Mouse (Mus musculus) limb, embryonic 14.5 days (tissue): Measurements from ENCODE around the gene Clcn6. TPM values are rescaled to one million over a fixed set of nuclear protein-coding genes. Genes with fewer than 3 reads are reported as not detected.

Experiments
- ATAC-seq: fragments of 200-750 bp; cut with Nextera tagmentation; 2 replicates; pipeline ENCODE4 v1.8.0; 2017; ENCODE audit warnings: low read depth, moderate number of reproducible peaks, moderate TSS enrichment; ENCODE audit not compliant: low FRiP score
- DNase-seq: peaks from one replicate; pipeline ENCODE4 v3.0.0-alpha.2; 2015; ENCODE audit warnings: low spot score
- H3K27ac ChIP-seq: fragments of 300-500 bp; sonication (generic); replicated peaks from 2 replicates; pipeline ENCODE4 v1.5.1; 2014; ENCODE audit warnings: low read depth, mild to moderate bottlenecking, low read length, moderate library complexity, mixed read lengths
- H3K27me3 ChIP-seq: fragments of 300-500 bp; sonication (generic); 2 replicates; pipeline ENCODE4 v1.6.1; 2014; ENCODE audit warnings: low read length, mixed read lengths; ENCODE audit not compliant: control insufficient read depth, insufficient read depth
- H3K36me3 ChIP-seq: fragments of 300-500 bp; sonication (generic); 2 replicates; pipeline ENCODE4 v1.6.1; 2014; ENCODE audit warnings: mild to moderate bottlenecking, low read length, moderate library complexity, mixed read lengths; ENCODE audit not compliant: control insufficient read depth, insufficient read depth
- H3K4me1 ChIP-seq: fragments of 300-500 bp; sonication (generic); 2 replicates; pipeline ENCODE4 v1.6.1; 2014; ENCODE audit warnings: antibody characterized with exemption, low read length, mixed read lengths; ENCODE audit not compliant: control insufficient read depth, insufficient read depth
- H3K4me2 ChIP-seq: fragments of 300-500 bp; sonication (generic); replicated peaks from 2 replicates; pipeline ENCODE4 v1.6.1; 2014; ENCODE audit warnings: low read depth, mild to moderate bottlenecking, low read length, moderate library complexity; ENCODE audit not compliant: severe bottlenecking
- H3K4me3 ChIP-seq: fragments of 300-500 bp; sonication (generic); replicated peaks from 2 replicates; pipeline ENCODE4 v1.5.1; 2014; ENCODE audit warnings: low read length
- H3K9ac ChIP-seq: fragments of 300-500 bp; sonication (generic); 2 replicates; pipeline ENCODE4 v1.6.1; 2014; ENCODE audit warnings: mild to moderate bottlenecking, low read depth, low read length, moderate library complexity; ENCODE audit not compliant: severe bottlenecking
- H3K9me3 ChIP-seq: fragments of 300-500 bp; sonication (generic); 2 replicates; pipeline ENCODE4 v1.6.1; 2016; ENCODE audit warnings: low read length; ENCODE audit not compliant: control insufficient read depth
- POLR2A ChIP-seq: fragments of 200-500 bp; IDR thresholded peaks from 2 replicates; pipeline ENCODE4 v1.8.0; 2012; ENCODE audit warnings: inconsistent platforms, mild to moderate bottlenecking, moderate library complexity, borderline replicate concordance; ENCODE audit not compliant: insufficient read depth, insufficient read length; ENCODE audit errors: extremely low read depth
- WGBS: fragments of 180-500 bp; shearing (Covaris S2); extraction: QIAGEN DNeasy Blood & Tissue Kit; methylation state at CpG from one replicate; pipeline ENCODE4 v1.1.7; 2014; 5-methylcytosine and 5-hydroxymethylcytosine counted together
- polyA plus RNA-seq, 2 experiments: library from polyadenylated mRNA; depleted of rRNA in 1 of 2; stranded (reverse) in 1 of 2; unstranded in 1 of 2; fragments of >200 nt; fragmentation: Nextera tagmentation in 1 of 2; extraction: Ambion mirVana in 1 of 2; gene quantifications; 2 replicates each; pipeline versions ENCODE4 v1.2.1 to v1.2.3; 2012 to 2014

Clcn6 gene
- polyA plus RNA-seq, 2 experiments = 6.9 to 22.5 TPM

GRCm38 (mm10) chr4:148035440-148035839 lies 3.2 kb downstream of the Clcn6 start:
- Histone ChIP-seq H3K36me3 (peaks cover 39% of the 10 kb centered on the region), H3K4me2 (no peak overlapping the region), H3K27ac (no peak overlapping the region), H3K9me3 (no peaks in the 10 kb centered on the region), H3K4me1 (peaks cover 20% of the 10 kb centered on the region), H3K9ac (no peak overlapping the region), H3K27me3 (no peaks in the 10 kb centered on the region), H3K4me3 (no peak overlapping the region)
- no peak for DNase-seq
- no peak for TF ChIP-seq POLR2A
- 94% methylated on average over 3 of the region's 3 CpGs for WGBS
- ATAC-seq = no peak

- Histone ChIP-seq H3K4me2 (no peak overlapping the region), H3K4me1 (peaks cover 7% of the 10 kb centered on the region), H3K9ac (no peak overlapping the region), H3K27ac (no peak overlapping the region), H3K27me3 (no peaks in the 10 kb centered on the region), H3K36me3 (peaks cover 46% of the 10 kb centered on the region), H3K9me3 (no peaks in the 10 kb centered on the region), H3K4me3 (no peak overlapping the region)
- ATAC-seq (no peak), DNase-seq (no peak)
- WGBS = 84% methylated on average over 7 of the region's 7 CpGs
- no peak for TF ChIP-seq POLR2A
These were observed 4.7 kb downstream of the Clcn6 start for GRCm38 (mm10) chr4:148033858-148034410.

GRCm38 (mm10) chr4:148030506-148030905 lies 8.1 kb downstream of the Clcn6 start:
- H3K27me3 ChIP-seq = no peaks in the 10 kb centered on the region
- 88% methylated on average over 5 of the region's 5 CpGs for WGBS
- H3K36me3 ChIP-seq = peaks cover 62% of the 10 kb centered on the region
- DNase-seq (no peak), ATAC-seq (no peak)
- H3K9ac ChIP-seq = no peak overlapping the region
- no peaks in the 10 kb centered on the region for H3K9me3 ChIP-seq
- H3K27ac ChIP-seq = no peak overlapping the region
- H3K4me2 ChIP-seq = no peak overlapping the region
- no peak for TF ChIP-seq POLR2A
- no peaks in the 10 kb centered on the region for H3K4me1 ChIP-seq
- H3K4me3 ChIP-seq = no peak overlapping the region

GRCm38 (mm10) chr4:148029297-148029696 lies 9.3 kb downstream of the Clcn6 start:
- H3K36me3 ChIP-seq = peaks cover 62% of the 10 kb centered on the region

GRCm38 (mm10) chr4:148024003-148024402 lies 14.6 kb downstream of the Clcn6 start:
- Histone ChIP-seq H3K4me2 (no peak overlapping the region), H3K9me3 (no peaks in the 10 kb centered on the region), H3K27me3 (no peaks in the 10 kb centered on the region), H3K4me1 (no peaks in the 10 kb centered on the region), H3K36me3 (peaks cover 83% of the 10 kb centered on the region), H3K9ac (no peak overlapping the region), H3K27ac (no peak overlapping the region), H3K4me3 (no peak overlapping the region)
- ATAC-seq = no peak
- 92% methylated on average over 3 of the region's 3 CpGs for WGBS
- DNase-seq = no peak
- TF ChIP-seq POLR2A = no peak

More at GRCm38 (mm10) chr4:148029297-148029696, 9.3 kb downstream of the Clcn6 start:
- 94% methylated on average over 7 of the region's 7 CpGs for WGBS
- DNase-seq (no peak), ATAC-seq (no peak)
- Histone ChIP-seq H3K4me2 (no peak overlapping the region), H3K4me3 (no peak overlapping the region), H3K9me3 (no peaks in the 10 kb centered on the region), H3K27me3 (no peaks in the 10 kb centered on the region), H3K27ac (no peak overlapping the region), H3K9ac (no peak overlapping the region), H3K4me1 (no peaks in the 10 kb centered on the region)
- no peak for TF ChIP-seq POLR2A
